Mouse (Mus musculus): ENCODE measurements at regions not wholly inside any gene's neighbourhood (a gene's known extent, or its start where the extent isn't known, plus 50 kb on each side); places are given as distances from the start of the nearest gene placed in this dataset.
A peak's percentile ranks its signal among the peaks of the same experiment; 100 is the strongest.

GRCm38 (mm10) chr10:17418227-17418685 lies 304.8 kb upstream of the Cited2 start:
- DNase-seq (ENCODE audit: low read depth, low spot score): no peak

- no peak for DNase-seq (ENCODE audit: low read depth, low spot score)
Measured at GRCm38 (mm10) chr10:17423584-17424278, 299.3 kb upstream of the Cited2 start.

GRCm38 (mm10) chr10:17426197-17426596 lies 296.8 kb upstream of the Cited2 start:
- no peak for DNase-seq (ENCODE audit: low read depth, low spot score)

DNA sequence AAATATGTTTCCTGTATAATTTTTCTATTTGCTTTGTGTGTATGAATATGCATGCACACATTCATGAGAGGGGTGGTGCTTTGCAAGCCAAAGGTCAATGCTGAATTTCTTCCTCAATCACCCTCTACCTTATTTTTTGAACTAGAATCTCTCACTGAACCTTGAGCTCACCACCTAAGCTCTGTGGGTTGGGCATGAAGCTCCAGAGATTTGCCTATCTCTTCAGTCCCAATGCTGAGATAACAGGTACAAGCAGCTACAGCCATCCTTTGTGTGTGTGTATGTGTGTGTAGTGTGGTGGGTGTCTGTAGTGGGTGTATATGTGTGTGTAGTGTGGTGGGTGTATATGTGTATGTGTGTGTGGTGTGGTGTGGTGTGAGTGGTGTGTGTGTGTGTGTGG lies 295.7 kb upstream of the Cited2 start:
- no peak for DNase-seq (ENCODE audit: low read depth, low spot score)

GRCm38 (mm10) chr10:17428315-17428714 lies 294.7 kb upstream of the Cited2 start:
- no peak for DNase-seq (ENCODE audit: low read depth, low spot score)

GRCm38 (mm10) chr10:17431068-17431467 lies 291.9 kb upstream of the Cited2 start:
- DNase-seq (ENCODE audit: low read depth, low spot score): no peak

GRCm38 (mm10) chr10:17434098-17434497 lies 288.9 kb upstream of the Cited2 start:
- no peak for DNase-seq (ENCODE audit: low read depth, low spot score)

- no peak for DNase-seq (ENCODE audit: low read depth, low spot score)
Measured at GRCm38 (mm10) chr10:17450240-17450639, 272.8 kb upstream of the Cited2 start.

DNA sequence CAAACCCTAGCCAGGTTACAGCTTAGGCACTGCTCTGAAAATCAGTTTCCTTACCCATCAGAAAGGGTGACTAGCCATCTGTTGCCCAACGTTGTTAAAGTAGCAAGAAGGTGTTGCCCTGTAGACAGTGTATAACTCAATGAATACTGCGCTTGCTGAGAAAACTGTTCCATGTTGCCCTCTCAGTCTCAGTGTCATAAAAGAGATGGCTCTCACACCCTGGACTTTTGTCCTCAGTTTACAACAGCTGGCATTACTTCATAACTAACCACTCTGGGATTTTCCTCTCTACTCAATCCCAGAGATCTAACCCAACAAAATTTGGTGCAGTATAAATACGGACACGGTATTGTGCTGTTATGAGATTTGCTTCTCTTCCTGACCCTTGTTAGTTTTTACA lies 252.1 kb upstream of the Cited2 start:
- DNase-seq (ENCODE audit: low read depth, low spot score): no peak

DNA sequence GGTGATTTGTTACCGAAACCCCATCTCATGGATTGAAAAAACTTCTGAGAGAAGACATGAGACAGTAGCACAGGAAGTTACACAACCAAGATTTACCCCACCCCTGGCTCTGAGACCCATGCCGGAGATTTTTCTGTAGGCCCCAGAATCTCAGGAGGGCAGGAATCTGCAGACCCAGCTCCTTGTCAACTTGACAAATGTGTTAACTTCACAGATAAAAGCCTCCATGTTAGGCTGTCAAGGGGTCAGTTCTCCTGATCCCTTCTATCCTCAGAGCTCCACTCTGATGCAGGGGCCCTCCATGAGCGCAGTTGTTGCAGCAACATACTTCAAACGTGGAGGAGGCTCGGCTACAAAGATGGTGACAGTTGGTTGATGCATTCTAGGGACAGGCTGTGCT lies 250.5 kb upstream of the Cited2 start:
- no peak for DNase-seq (ENCODE audit: low read depth, low spot score)

- no peak for DNase-seq (ENCODE audit: low read depth, low spot score)
Measured at GRCm38 (mm10) chr10:17475976-17476375, 247.0 kb upstream of the Cited2 start.

GRCm38 (mm10) chr10:17476720-17477119 lies 246.3 kb upstream of the Cited2 start:
- DNase-seq (ENCODE audit: low read depth, low spot score): no peak

GRCm38 (mm10) chr10:17478761-17479632 lies 244.0 kb upstream of the Cited2 start:
- DNase-seq (ENCODE audit: low read depth, low spot score): no peak

GRCm38 (mm10) chr10:17482751-17483150 lies 240.3 kb upstream of the Cited2 start:
- no peak for DNase-seq (ENCODE audit: low read depth, low spot score)

- DNase-seq (ENCODE audit: low read depth, low spot score): peak; percentile 36
Measured at GRCm38 (mm10) chr10:17485049-17485449, 238.0 kb upstream of the Cited2 start.

DNA sequence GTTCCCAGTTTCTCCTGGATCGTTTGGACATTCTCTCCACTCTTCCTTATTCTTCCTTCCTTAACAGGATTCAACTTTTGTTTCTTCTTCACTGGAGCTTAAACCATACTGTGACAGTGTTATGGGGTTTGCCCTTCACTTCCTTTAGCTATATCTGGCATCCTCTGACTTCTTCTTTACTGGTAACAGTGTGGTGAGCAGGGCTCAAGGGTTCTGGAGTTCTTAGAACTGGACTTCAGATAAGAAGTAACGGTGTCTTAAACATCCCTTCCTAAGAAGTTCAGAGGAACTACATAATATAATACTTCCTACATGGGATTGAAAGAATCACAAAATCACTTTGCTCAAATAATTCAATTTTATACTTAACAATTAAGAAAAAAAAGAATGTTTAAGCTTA lies 237.5 kb upstream of the Cited2 start:
- no peak for DNase-seq (ENCODE audit: low read depth, low spot score)

DNA sequence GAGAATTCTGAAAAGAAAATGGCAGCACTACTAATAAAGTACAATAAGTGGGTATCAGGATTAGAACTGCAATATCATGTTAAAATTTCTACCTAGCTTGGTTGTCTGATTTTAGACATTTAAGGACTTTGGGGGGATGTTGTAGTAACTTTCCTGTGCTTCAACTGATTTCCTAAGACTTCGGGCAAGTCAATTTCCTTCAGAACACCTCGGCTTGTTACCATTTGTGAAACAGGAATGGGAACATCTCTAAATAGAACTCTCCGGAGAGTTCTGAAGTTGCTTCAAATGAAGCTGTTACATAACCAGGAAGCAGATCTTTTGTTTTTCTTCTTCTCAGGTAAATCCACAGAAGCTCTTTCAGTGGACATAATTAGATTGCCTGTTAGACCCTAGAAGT lies 237.0 kb upstream of the Cited2 start:
- peak; percentile 33 for DNase-seq (ENCODE audit: low read depth, low spot score)

DNA sequence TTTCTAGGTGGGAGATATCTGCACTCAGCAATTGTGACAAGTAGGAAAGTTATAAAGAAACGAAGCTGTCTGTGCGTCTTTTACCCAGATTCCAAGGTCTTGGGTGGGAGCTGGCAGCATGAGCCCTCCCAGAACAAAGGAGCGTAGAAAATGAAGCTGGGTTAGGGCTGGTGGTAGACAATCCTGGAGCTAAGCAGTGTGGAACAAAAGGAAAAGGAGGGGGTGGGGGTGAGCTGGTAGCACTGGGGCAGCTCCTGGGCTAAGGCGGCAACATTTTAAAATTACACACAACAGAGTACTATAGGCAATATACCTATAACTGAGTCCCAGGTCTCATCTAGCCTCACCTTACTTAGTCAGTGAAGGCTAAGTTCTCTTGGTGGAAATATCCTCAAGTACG lies 235.6 kb upstream of the Cited2 start:
- no peak for DNase-seq (ENCODE audit: low read depth, low spot score)

GRCm38 (mm10) chr10:17491611-17492305 lies 231.3 kb upstream of the Cited2 start:
- no peak for DNase-seq (ENCODE audit: low read depth, low spot score)

GRCm38 (mm10) chr10:17493137-17493536 lies 229.9 kb upstream of the Cited2 start:
- no peak for DNase-seq (ENCODE audit: low read depth, low spot score)

GRCm38 (mm10) chr10:17496831-17497230 lies 226.2 kb upstream of the Cited2 start:
- DNase-seq (ENCODE audit: low read depth, low spot score): no peak

DNA sequence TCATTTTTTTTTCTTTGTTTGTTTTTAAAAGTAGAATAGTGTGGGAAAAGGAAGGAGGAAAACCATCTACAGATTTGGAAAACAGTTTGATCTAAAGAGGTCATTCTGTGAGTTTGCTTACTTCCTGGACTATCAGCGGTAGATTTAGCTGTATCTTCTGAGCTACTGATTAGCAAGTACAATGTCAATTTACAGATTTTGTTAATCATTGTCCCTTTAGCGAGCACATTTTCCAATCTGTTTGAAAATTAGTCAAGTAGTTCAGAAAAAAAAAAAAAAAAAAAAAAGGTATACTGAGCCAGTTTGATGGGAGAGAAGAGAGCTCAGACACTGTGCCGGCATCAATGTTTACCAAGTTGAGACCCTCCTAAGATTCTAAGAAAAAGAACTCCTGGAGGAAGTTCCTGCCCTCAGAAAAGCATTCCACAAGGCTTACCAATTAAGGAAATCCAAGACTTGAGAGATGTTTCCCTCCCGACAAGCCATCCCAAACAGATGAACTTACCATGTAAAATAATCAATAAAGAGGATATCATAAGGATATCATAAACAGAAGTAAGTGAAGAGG lies 212.3 kb upstream of the Cited2 start:
- DNase-seq (ENCODE audit: low read depth, low spot score): no peak

Measured in telencephalon, adult 2 months (tissue).